In the genomic region with DNA sequence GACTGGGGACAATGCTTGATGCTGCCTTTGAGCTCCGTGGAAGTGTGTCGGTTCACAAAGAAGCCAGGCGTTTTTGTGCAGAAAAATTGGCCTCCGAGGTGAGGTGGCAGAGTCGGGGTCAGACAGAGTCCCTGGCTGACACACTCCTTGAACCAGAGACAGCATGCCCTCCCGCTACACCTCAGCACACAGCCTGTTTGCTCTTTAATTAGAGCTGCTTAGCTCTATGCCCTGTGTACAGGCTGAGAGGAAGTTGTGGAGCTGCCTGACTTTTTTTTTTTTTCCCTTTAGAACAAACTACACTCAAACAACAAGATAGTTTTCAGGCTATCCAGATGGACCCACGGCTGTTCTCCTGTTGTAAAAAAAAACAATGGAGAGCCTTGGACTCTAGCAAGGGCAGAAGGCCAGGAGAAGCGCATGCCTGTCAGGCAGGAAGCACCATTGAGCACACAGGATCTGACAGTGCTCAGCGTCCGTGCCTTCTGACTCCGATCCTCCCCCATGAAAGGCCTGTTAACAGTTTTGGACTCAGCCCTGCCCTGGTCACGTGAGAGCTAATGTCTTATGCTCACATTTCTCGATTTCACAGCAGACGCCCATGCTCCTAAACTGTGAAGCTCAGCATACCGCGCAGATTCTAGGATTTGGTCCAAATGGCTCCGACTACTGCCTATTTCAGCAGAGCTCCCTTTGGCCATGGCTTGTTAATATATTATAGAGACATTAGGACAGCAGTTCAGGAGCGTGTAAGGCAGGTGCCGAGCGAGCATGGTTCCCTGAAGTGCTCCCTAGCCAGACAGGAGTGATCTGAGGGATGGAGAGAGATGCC, we compare ENCODE assay signal across 7 mouse cellular contexts. TPM values are rescaled to one million over a fixed set of nuclear protein-coding genes. Genes with fewer than 3 reads are reported as not detected.
DNase-seq lines count a peak whose midpoint lies in the region; TF ChIP-seq lines count a peak whose summit lies in the region.

No protein-coding gene starts in this region.

- intact Hi-C loops in left cerebral cortex, postnatal 25 days (cut with DNase I): no loop called here

- TF ChIP-seq POLR2A in brain, embryonic 14.5 days (IDR thresholded peaks at IDR 0.05; ENCODE audit: borderline replicate concordance, extremely low read depth, insufficient read depth, insufficient read length, poor library complexity, severe bottlenecking): no peak

- DNase-seq in ZHBTc4 (ENCODE audit: low read depth, low spot score): peak; percentile 20
- DNase-seq in brain, embryonic 14.5 days (ENCODE audit: low read depth): peak; percentile 78
- DNase-seq in frontal cortex, adult 2 months (ENCODE audit: extremely low spot score in 1 of 2, low spot score in 1 of 2): peak; percentile 37 to 68
- peak; percentile 81 for DNase-seq in kidney, adult 18-20 months
- DNase-seq in left cerebral cortex, postnatal 25 days (ENCODE audit: low spot score in 2 of 2): peak; percentile 49 to 85
- peak; percentile 37 for DNase-seq in ovary, postnatal 14 days (ENCODE audit: low spot score)
- DNase-seq in thymus, postnatal 14 days: no peak

- TF ChIP-seq CTCF in brain, embryonic 14.5 days (IDR thresholded peaks at IDR 0.05; ENCODE audit: borderline replicate concordance, extremely low read depth, insufficient read depth, insufficient read length): no peak

RNA-seq across cellular contexts. Expression of gene Nmnat3, which starts 42.3 kb away (rescaled TPM):
- polyA plus RNA-seq in brain, embryonic 14.5 days (2012; rRNA removed): 1.1 and 1.7 TPM in 2 replicates
- polyA plus RNA-seq in frontal cortex, adult 2 months (2012; rRNA removed): 3.3 and 3.7 TPM in 2 replicates
- total RNA-seq in left cerebral cortex, postnatal 25 days (2021): 1 to 10 TPM; 1.4 to 2.8 TPM
